Comparison of ENCODE assay signal across 9 mouse cellular contexts in genomic region chr8:95037106-95037925, GRCm38 (mm10). TPM values are rescaled to one million over a fixed set of nuclear protein-coding genes. Genes with fewer than 3 reads are reported as not detected.
DNase-seq lines count a peak whose midpoint lies in the region; ATAC-seq lines count a peak whose summit lies in the region.
"Had no signal": no experiment of that assay in that cellular context is flagged by ENCODE, and none has a peak within 500 bp of the region (broad histone marks: within the 10 kb centered on the region; RNA-seq: fewer than 3 reads in every experiment).

No protein-coding gene starts in this region.

- no peak overlapping the region for H3K4me3 ChIP-seq in heart, embryonic 14.5 days (ENCODE audit: control insufficient read depth in 1 of 2, insufficient read depth in 1 of 2, low read depth in 1 of 2, low read length in 2 of 2)
- H3K4me3 ChIP-seq in heart, embryonic 12.5 days = no peak overlapping the region

- peak; percentile 58 for DNase-seq in ZHBTc4 (ENCODE audit: low read depth, low spot score)
- peak; percentile 42 to 61 for DNase-seq in frontal cortex, postnatal 36 days (ENCODE audit: low spot score in 2 of 2)
- peak; percentile 16 to 22 for DNase-seq in left cerebral cortex, adult 18-20 months (ENCODE audit: low spot score in 2 of 2)
- peak; percentile 70 to 82 for DNase-seq in lung, postnatal 4 days
- DNase-seq in natural killer cell, adult 2 months (ENCODE audit: low spot score in 2 of 2) = no peak
- no peak for DNase-seq in ovary, postnatal 36 days (ENCODE audit: low spot score)

- no peaks in the 10 kb centered on the region for H3K9me3 ChIP-seq in heart, embryonic 14.5 days (ENCODE audit: control insufficient read depth, low read length)
- no peaks in the 10 kb centered on the region for H3K9me3 ChIP-seq in heart, embryonic 12.5 days (replicated peaks)

- no peak overlapping the region for H3K4me2 ChIP-seq in heart, embryonic 14.5 days (ENCODE audit: low read length)
- no peak overlapping the region for H3K4me2 ChIP-seq in heart, embryonic 12.5 days

- no peak overlapping the region for H3K9ac ChIP-seq in heart, embryonic 14.5 days (ENCODE audit: low read length)
- no peak overlapping the region for H3K9ac ChIP-seq in heart, embryonic 12.5 days

- H3K4me1 ChIP-seq in heart, embryonic 14.5 days (ENCODE audit: control insufficient read depth in 2 of 2, insufficient read depth in 2 of 2, low read length in 2 of 2) = no peaks in the 10 kb centered on the region
- no peaks in the 10 kb centered on the region for H3K4me1 ChIP-seq in heart, embryonic 12.5 days (replicated peaks)

- no peaks in the 10 kb centered on the region for H3K36me3 ChIP-seq in heart, embryonic 14.5 days (ENCODE audit: control insufficient read depth, insufficient read depth, low read length)
- H3K36me3 ChIP-seq in heart, embryonic 12.5 days = no peaks in the 10 kb centered on the region

- 53% methylated on average over 7 of the region's 7 CpGs for WGBS in heart, embryonic 14.5 days
- 55% methylated on average over 7 of the region's 7 CpGs for WGBS in heart, embryonic 12.5 days

- no peak overlapping the region for H3K27ac ChIP-seq in heart, embryonic 14.5 days (replicated peaks in 1 of 2; ENCODE audit: control insufficient read depth in 1 of 2, insufficient read depth in 1 of 2, low read depth in 2 of 2, low read length in 2 of 2)
- H3K27ac ChIP-seq in heart, embryonic 12.5 days (ENCODE audit: poor library complexity, severe bottlenecking) = no peak overlapping the region

- 0 out of 2 replicates have a peak, but pooled peaks have one; percentile 37 for ATAC-seq in heart, embryonic 14.5 days (ENCODE audit: insufficient number of reproducible peaks, insufficient read depth, low FRiP score, low read depth)
- ATAC-seq in heart, embryonic 12.5 days (ENCODE audit: insufficient number of reproducible peaks, low FRiP score) = no peak
- ATAC-seq: Patski had no signal

- H3K27me3 ChIP-seq in heart, embryonic 14.5 days (ENCODE audit: control insufficient read depth, insufficient read depth, low read length) = no peaks in the 10 kb centered on the region
- H3K27me3 ChIP-seq in heart, embryonic 12.5 days (replicated peaks) = 0 out of 2 replicates have a peak, but pooled peaks cover 5% of the 10 kb centered on the region
- H3K27me3 ChIP-seq: Patski had no signal

RNA-seq across cellular contexts. Expression of gene Drc7, which starts 17.6 kb away (rescaled TPM):
- polyA plus RNA-seq in heart, embryonic 14.5 days (2014; fragmentation: Nextera tagmentation; extraction: Ambion mirVana) = not detected in 2 replicates
- not detected in 2 replicates for polyA plus RNA-seq in heart, embryonic 12.5 days (2016; fragmentation: Nextera tagmentation; extraction: Ambion mirVana)
- total RNA-seq in left cerebral cortex, adult 18-20 months (2021) = under 1 TPM; 0.45 to 0.81 TPM

RNA-seq across cellular contexts. Expression of gene Adgrg3, which starts 19.8 kb away (rescaled TPM):
- polyA plus RNA-seq in heart, embryonic 14.5 days (2014; fragmentation: Nextera tagmentation; extraction: Ambion mirVana) = 3.4 and 3.7 TPM in 2 replicates
- polyA plus RNA-seq in heart, embryonic 12.5 days (2016; fragmentation: Nextera tagmentation; extraction: Ambion mirVana) = 2.7 and 3.1 TPM in 2 replicates
- total RNA-seq in left cerebral cortex, adult 18-20 months (2021) = under 1 TPM; 0.30 to 0.87 TPM

RNA-seq across cellular contexts. Expression of gene Katnb1, which starts 43.7 kb away (rescaled TPM):
- 15.0 and 15.2 TPM in 2 replicates for polyA plus RNA-seq in heart, embryonic 14.5 days (2014; fragmentation: Nextera tagmentation; extraction: Ambion mirVana)
- 18.4 and 25.8 TPM in 2 replicates for polyA plus RNA-seq in heart, embryonic 12.5 days (2016; fragmentation: Nextera tagmentation; extraction: Ambion mirVana)
- 10 to 100 TPM; 42.1 to 50.6 TPM for total RNA-seq in left cerebral cortex, adult 18-20 months (2021)

Comparison
In these comparisons a context has a peak if more than half of its experiments do, and no peak if none do; other contexts are left out.
1. DNase-seq: peak in ZHBTc4 (single experiment), frontal cortex, postnatal 36 days (2 of 2), left cerebral cortex, adult 18-20 months (2 of 2) and lung, postnatal 4 days (2 of 2); none in natural killer cell, adult 2 months (0 of 2) and ovary, postnatal 36 days (single experiment).